8 mouse cellular contexts compared by ENCODE assay signal in genomic region chr7:27356248-27356647, GRCm38 (mm10). TPM values are rescaled to one million over a fixed set of nuclear protein-coding genes. Genes with fewer than 3 reads are reported as not detected.
DNase-seq lines count a peak whose midpoint lies in the region; ATAC-seq lines count a peak whose summit lies in the region.

No protein-coding gene starts in this region.

- WGBS in embryonic facial prominence, embryonic 14.5 days, result 2% methylated on average over 16 of the region's 16 CpGs
- 1% methylated on average over 16 of the region's 16 CpGs for WGBS in limb, embryonic 10.5 days
- 2% methylated on average over 16 of the region's 16 CpGs for WGBS in midbrain, embryonic 13.5 days

- H3K9ac ChIP-seq in embryonic facial prominence, embryonic 14.5 days (ENCODE audit: low read depth, low read length), result 0 out of 2 replicates have a peak overlapping the region, but pooled peaks have one; percentile 9
- peak overlapping the region; percentile 77 for H3K9ac ChIP-seq in midbrain, embryonic 13.5 days (replicated peaks)

- peaks cover 15% of the 10 kb centered on the region for H3K4me1 ChIP-seq in embryonic facial prominence, embryonic 14.5 days (ENCODE audit: control insufficient read depth, insufficient read depth, low read length)
- H3K4me1 ChIP-seq in limb, embryonic 10.5 days, result peaks cover 36% of the 10 kb centered on the region
- peaks cover 35% of the 10 kb centered on the region for H3K4me1 ChIP-seq in midbrain, embryonic 13.5 days (replicated peaks)

- intact Hi-C loops in left cerebral cortex, postnatal 36 days (cut with DNase I), result no loop called here

- 0 out of 2 replicates have a peak overlapping the region, but pooled peaks have one; percentile 25 for H3K27ac ChIP-seq in embryonic facial prominence, embryonic 14.5 days (replicated peaks; ENCODE audit: low read depth, low read length)
- peak overlapping the region; percentile 56 for H3K27ac ChIP-seq in limb, embryonic 10.5 days
- no peak overlapping the region for H3K27ac ChIP-seq in midbrain, embryonic 13.5 days

- peak; percentile 13 for ATAC-seq in embryonic facial prominence, embryonic 14.5 days (ENCODE audit: low read depth)
- peak; percentile 44 to 49 for ATAC-seq in hematopoietic stem cell, adult 5-6 weeks (replicated peaks in 1 of 2; ENCODE audit: insufficient read depth in 1 of 2, low FRiP score in 2 of 2, low TSS enrichment in 1 of 2, low read depth in 1 of 2, poor library complexity in 2 of 2, severe bottlenecking in 2 of 2)
- ATAC-seq in midbrain, embryonic 13.5 days, result peak; percentile 59

- H3K36me3 ChIP-seq in embryonic facial prominence, embryonic 14.5 days (ENCODE audit: control insufficient read depth, insufficient read depth, low read length), result peaks cover 19% of the 10 kb centered on the region; the same call in 1 of the 2 replicates
- H3K36me3 ChIP-seq in limb, embryonic 10.5 days, result peaks cover 10% of the 10 kb centered on the region; the same call in 1 of the 2 replicates
- H3K36me3 ChIP-seq in midbrain, embryonic 13.5 days, result peaks cover 25% of the 10 kb centered on the region

- H3K4me2 ChIP-seq in embryonic facial prominence, embryonic 14.5 days (ENCODE audit: low read depth, low read length), result peak overlapping the region; percentile 84
- H3K4me2 ChIP-seq in midbrain, embryonic 13.5 days (replicated peaks), result peak overlapping the region; percentile 71

- H3K9me3 ChIP-seq in embryonic facial prominence, embryonic 14.5 days (ENCODE audit: control insufficient read depth, low read length), result no peaks in the 10 kb centered on the region
- no peaks in the 10 kb centered on the region for H3K9me3 ChIP-seq in limb, embryonic 10.5 days (replicated peaks)
- no peaks in the 10 kb centered on the region for H3K9me3 ChIP-seq in midbrain, embryonic 13.5 days

- peak overlapping the region; percentile 56 for H3K4me3 ChIP-seq in embryonic facial prominence, embryonic 14.5 days (ENCODE audit: low read depth, low read length)
- H3K4me3 ChIP-seq in limb, embryonic 10.5 days, result peak overlapping the region; percentile 67
- peak overlapping the region; percentile 67 for H3K4me3 ChIP-seq in midbrain, embryonic 13.5 days (replicated peaks)

- peaks cover 14% of the 10 kb centered on the region; the same call in 1 of the 2 replicates for H3K27me3 ChIP-seq in embryonic facial prominence, embryonic 14.5 days (replicated peaks; ENCODE audit: control insufficient read depth, insufficient read depth, low read length)
- H3K27me3 ChIP-seq in limb, embryonic 10.5 days (ENCODE audit: low read depth, poor library complexity, severe bottlenecking), result peaks cover 42% of the 10 kb centered on the region
- H3K27me3 ChIP-seq in midbrain, embryonic 13.5 days, result peaks cover 34% of the 10 kb centered on the region

- peak; percentile 45 for DNase-seq in thymus, postnatal 14 days
- DNase-seq in thymus, postnatal 25 days, result no peak
- DNase-seq in embryonic facial prominence, embryonic 14.5 days (ENCODE audit: low spot score), result no peak
- peak; percentile 47 for DNase-seq in limb, embryonic 10.5 days (ENCODE audit: low spot score)
- DNase-seq in left cerebral cortex, postnatal 36 days (ENCODE audit: low spot score in 2 of 2), result no peak
- no peak for DNase-seq in gastrocnemius, adult 18-20 months (ENCODE audit: low spot score)

RNA-seq across cellular contexts. Expression of gene Shkbp1, which starts 0.4 kb away (rescaled TPM):
- polyA plus RNA-seq in embryonic facial prominence, embryonic 14.5 days (2014; fragmentation: Nextera tagmentation; extraction: Ambion mirVana), result 26.5 and 30.3 TPM in 2 replicates
- total RNA-seq in hematopoietic stem cell, adult 5-6 weeks (2017), result 15.8 and 22.4 TPM in 2 replicates
- polyA plus RNA-seq in limb, embryonic 10.5 days (2016; fragmentation: Nextera tagmentation; extraction: Ambion mirVana), result 46.1 and 61.2 TPM in 2 replicates
- polyA plus RNA-seq in midbrain, embryonic 13.5 days (2015; fragmentation: Nextera tagmentation; extraction: Ambion mirVana), result 67.2 and 84.3 TPM in 2 replicates
- total RNA-seq in left cerebral cortex, postnatal 36 days (2021), result 10 to 100 TPM; 12.4 to 35.7 TPM
- 1 to 10 TPM; 2.2 to 3.0 TPM for total RNA-seq in gastrocnemius, adult 18-20 months (2021)

RNA-seq across cellular contexts. Expression of gene Gm20479, which starts 1.0 kb away (rescaled TPM):
- polyA plus RNA-seq in embryonic facial prominence, embryonic 14.5 days (2014; fragmentation: Nextera tagmentation; extraction: Ambion mirVana), result not detected in 2 replicates
- total RNA-seq in hematopoietic stem cell, adult 5-6 weeks (2017), result not detected in 2 replicates
- not detected in 2 replicates for polyA plus RNA-seq in limb, embryonic 10.5 days (2016; fragmentation: Nextera tagmentation; extraction: Ambion mirVana)
- polyA plus RNA-seq in midbrain, embryonic 13.5 days (2015; fragmentation: Nextera tagmentation; extraction: Ambion mirVana), result 0.53 TPM in 1 of 2 replicates, not detected in the other
- not detected for total RNA-seq in left cerebral cortex, postnatal 36 days (2021)
- total RNA-seq in gastrocnemius, adult 18-20 months (2021), result under 1 TPM in 1 of 2 experiments, not detected in 1; 0.57 TPM

RNA-seq across cellular contexts. Expression of gene Ltbp4, which starts 18.8 kb away (rescaled TPM):
- polyA plus RNA-seq in embryonic facial prominence, embryonic 14.5 days (2014; fragmentation: Nextera tagmentation; extraction: Ambion mirVana), result 74.2 and 74.8 TPM in 2 replicates
- 1.9 TPM in 1 of 2 replicates, not detected in the other for total RNA-seq in hematopoietic stem cell, adult 5-6 weeks (2017)
- polyA plus RNA-seq in limb, embryonic 10.5 days (2016; fragmentation: Nextera tagmentation; extraction: Ambion mirVana), result 6.7 and 10.6 TPM in 2 replicates
- polyA plus RNA-seq in midbrain, embryonic 13.5 days (2015; fragmentation: Nextera tagmentation; extraction: Ambion mirVana), result 8.0 and 9.1 TPM in 2 replicates
- 10 to 100 TPM; 36.3 to 50.7 TPM for total RNA-seq in left cerebral cortex, postnatal 36 days (2021)
- 10 to 100 TPM; 55.8 to 66.9 TPM for total RNA-seq in gastrocnemius, adult 18-20 months (2021)

Comparison
In these comparisons a context has a peak if more than half of its experiments do, and no peak if none do; other contexts are left out.
1. DNase-seq: peak in thymus, postnatal 14 days (single experiment) and limb, embryonic 10.5 days (single experiment); none in thymus, postnatal 25 days (single experiment), embryonic facial prominence, embryonic 14.5 days (single experiment), left cerebral cortex, postnatal 36 days (0 of 2) and gastrocnemius, adult 18-20 months (single experiment).
2. RNA of gene Ltbp4, which starts 18.8 kb away (total RNA-seq): 55.8 to 66.9 TPM in gastrocnemius, adult 18-20 months and 36.3 to 50.7 TPM in left cerebral cortex, postnatal 36 days; 1.9 TPM in hematopoietic stem cell, adult 5-6 weeks; every median in the first group is over 10 times any median in the second.
3. Peak in every context shown above with its lines, with median percentiles within 50 percentile points of each other: ATAC-seq and H3K4me3 ChIP-seq.